Mouse (Mus musculus) hindbrain, postnatal 0 days (tissue): ENCODE data around the gene Atp10b. TPM values are rescaled to one million over a fixed set of nuclear protein-coding genes. Genes with fewer than 3 reads are reported as not detected.

Source experiments
- ATAC-seq: fragments of 200-750 bp; cut with Nextera tagmentation; 2 replicates; pipeline ENCODE4 v1.8.0; 2017; ENCODE audit warnings: mild to moderate bottlenecking, moderate TSS enrichment, moderate library complexity
- DNase-seq: peaks from one replicate; pipeline ENCODE4 v3.0.0-alpha.2; 2015; ENCODE audit warnings: low spot score
- H3K27ac ChIP-seq: fragments of 300-500 bp; sonication (generic); 2 replicates; pipeline ENCODE4 v1.5.1; 2014; ENCODE audit warnings: mild to moderate bottlenecking
- H3K27me3 ChIP-seq: fragments of 300-500 bp; sonication (generic); 2 replicates; pipeline ENCODE4 v1.6.1; 2014; ENCODE audit warnings: low read length, mixed read lengths; ENCODE audit not compliant: insufficient read depth
- H3K36me3 ChIP-seq: fragments of 300-500 bp; sonication (generic); 2 replicates; pipeline ENCODE4 v1.6.1; 2014; ENCODE audit warnings: low read length, mixed read lengths; ENCODE audit not compliant: insufficient read depth
- H3K4me1 ChIP-seq: fragments of 300-500 bp; sonication (generic); 2 replicates; pipeline ENCODE4 v1.6.1; 2014; ENCODE audit warnings: antibody characterized with exemption, low read length, mixed read lengths; ENCODE audit not compliant: insufficient read depth
- H3K4me2 ChIP-seq: fragments of 300-500 bp; sonication (generic); 2 replicates; pipeline ENCODE4 v1.6.1; 2014; ENCODE audit warnings: low read depth, mild to moderate bottlenecking, low read length, moderate library complexity, mixed read lengths
- H3K4me3 ChIP-seq: fragments of 300-500 bp; sonication (generic); 2 replicates; pipeline ENCODE4 v1.5.1; 2014; ENCODE audit warnings: low read length
- H3K9ac ChIP-seq: fragments of 300-500 bp; sonication (generic); replicated peaks from 2 replicates; pipeline ENCODE4 v1.6.1; 2014; ENCODE audit warnings: mild to moderate bottlenecking, low read length, moderate library complexity, mixed read lengths
- H3K9me3 ChIP-seq: fragments of 300-500 bp; sonication (generic); 2 replicates; pipeline ENCODE4 v1.6.1; 2016; ENCODE audit warnings: low read length, mixed read lengths
- CTCF ChIP-seq: IDR thresholded peaks from 2 replicates; pipeline ENCODE4 v1.5.1; 2016; ENCODE audit warnings: antibody characterized with exemption, control low read depth, low read depth
- WGBS: fragments of 180-500 bp; shearing (Covaris S2); extraction: QIAGEN DNeasy Blood & Tissue Kit; methylation state at CpG from one replicate; pipeline ENCODE4 v1.1.7; 2014; 5-methylcytosine and 5-hydroxymethylcytosine counted together
- polyA plus RNA-seq: library from polyadenylated mRNA; unstranded; fragments of >200 nt; fragmentation: Nextera tagmentation; extraction: Ambion mirVana; gene quantifications from 2 replicates; pipeline ENCODE4 v1.2.1, GENCODE M21; 2015
- total RNA-seq: library from RNA; depleted of rRNA; stranded (reverse); fragments of >200 nt; gene quantifications from 2 replicates; pipeline ENCODE4 v1.2.3, GENCODE M21; 2014

The Atp10b gene
- total and polyA plus RNA-seq, 2 experiments from 2014 or later = 0.30 to 1.6 TPM

GRCm38 (mm10) chr11:43199358-43199757, 49.7 kb downstream of the Atp10b start:
- no peak for ATAC-seq
- no peak for DNase-seq

GRCm38 (mm10) chr11:43200089-43200488, 50.4 kb downstream of the Atp10b start:
- no peak for ATAC-seq
- Histone ChIP-seq H3K4me2 (no peak overlapping the region), H3K9me3 (no peaks in the 10 kb centered on the region), H3K27me3 (no peaks in the 10 kb centered on the region), H3K36me3 (no peaks in the 10 kb centered on the region), H3K4me1 (no peaks in the 10 kb centered on the region; the same call in 1 of the 2 replicates), H3K9ac (no peak overlapping the region), H3K27ac (no peak overlapping the region), H3K4me3 (no peak overlapping the region)
- 97% methylated on average over 2 of the region's 2 CpGs for WGBS
- TF ChIP-seq CTCF = no peak
- DNase-seq = no peak

More at GRCm38 (mm10) chr11:43199358-43199757, 49.7 kb downstream of the Atp10b start:
- Histone ChIP-seq H3K27me3 (no peaks in the 10 kb centered on the region), H3K4me2 (no peak overlapping the region), H3K9ac (no peak overlapping the region), H3K27ac (no peak overlapping the region), H3K36me3 (no peaks in the 10 kb centered on the region), H3K4me1 (no peaks in the 10 kb centered on the region; the same call in 1 of the 2 replicates), H3K9me3 (no peaks in the 10 kb centered on the region), H3K4me3 (no peak overlapping the region)
- TF ChIP-seq CTCF = no peak

GRCm38 (mm10) chr11:43203580-43203979, 53.9 kb downstream of the Atp10b start:
- ATAC-seq (no peak), DNase-seq (peak; percentile 37)
- WGBS = 38% methylated on average over 3 of the region's 3 CpGs
- H3K4me1 ChIP-seq = no peaks in the 10 kb centered on the region; the same call in 1 of the 2 replicates
- H3K9ac ChIP-seq = no peak overlapping the region
- no peak for TF ChIP-seq CTCF
- H3K4me3 ChIP-seq = no peak overlapping the region
- H3K4me2 ChIP-seq = no peak overlapping the region
- no peaks in the 10 kb centered on the region for H3K36me3 ChIP-seq
- H3K27me3 ChIP-seq = no peaks in the 10 kb centered on the region
- H3K27ac ChIP-seq = no peak overlapping the region
- no peaks in the 10 kb centered on the region for H3K9me3 ChIP-seq

GRCm38 (mm10) chr11:43213134-43213533, 63.5 kb downstream of the Atp10b start:
- no peaks in the 10 kb centered on the region for H3K4me1 ChIP-seq
- H3K9ac ChIP-seq = no peak overlapping the region
- no peaks in the 10 kb centered on the region for H3K36me3 ChIP-seq
- H3K4me2 ChIP-seq = no peak overlapping the region
- WGBS = 41% methylated on average over 1 of the region's 1 CpGs
- DNase-seq (peak; percentile 55), ATAC-seq (no peak)
- H3K9me3 ChIP-seq = no peaks in the 10 kb centered on the region
- peak; percentile 71 for TF ChIP-seq CTCF
- no peak overlapping the region for H3K27ac ChIP-seq
- H3K27me3 ChIP-seq = no peaks in the 10 kb centered on the region
- no peak overlapping the region for H3K4me3 ChIP-seq

GRCm38 (mm10) chr11:43213740-43214139, 64.1 kb downstream of the Atp10b start:
- Histone ChIP-seq H3K36me3 (no peaks in the 10 kb centered on the region), H3K4me1 (no peaks in the 10 kb centered on the region), H3K27me3 (no peaks in the 10 kb centered on the region), H3K4me2 (no peak overlapping the region), H3K9ac (no peak overlapping the region), H3K27ac (no peak overlapping the region), H3K4me3 (no peak overlapping the region), H3K9me3 (no peaks in the 10 kb centered on the region)
- 100% methylated on average over 1 of the region's 1 CpGs for WGBS
- ATAC-seq (no peak), DNase-seq (no peak)
- TF ChIP-seq CTCF = no peak

GRCm38 (mm10) chr11:43217021-43217420, 67.3 kb downstream of the Atp10b start:
- WGBS = 19% methylated on average over 4 of the region's 4 CpGs
- Histone ChIP-seq H3K4me2 (no peak overlapping the region), H3K4me3 (no peak overlapping the region), H3K4me1 (no peaks in the 10 kb centered on the region), H3K9ac (no peak overlapping the region; the same call in 1 of the 2 replicates), H3K27me3 (no peaks in the 10 kb centered on the region), H3K9me3 (no peaks in the 10 kb centered on the region), H3K36me3 (no peaks in the 10 kb centered on the region), H3K27ac (no peak overlapping the region)
- DNase-seq = peak; percentile 90
- no peak for TF ChIP-seq CTCF
- peak; percentile 84 for ATAC-seq

GRCm38 (mm10) chr11:43230231-43230630, 80.6 kb downstream of the Atp10b start:
- DNase-seq (no peak), ATAC-seq (no peak)
- TF ChIP-seq CTCF = no peak
- Histone ChIP-seq H3K4me1 (no peaks in the 10 kb centered on the region), H3K4me2 (no peak overlapping the region), H3K4me3 (no peak overlapping the region), H3K27ac (no peak overlapping the region), H3K9me3 (no peaks in the 10 kb centered on the region), H3K27me3 (no peaks in the 10 kb centered on the region), H3K9ac (no peak overlapping the region), H3K36me3 (no peaks in the 10 kb centered on the region)
- 82% methylated on average over 6 of the region's 6 CpGs for WGBS
